Mouse (Mus musculus): ENCODE results near the gene Atat1. TPM values are rescaled to one million over a fixed set of nuclear protein-coding genes. Genes with fewer than 3 reads are reported as not detected.

Gene Atat1
- polyA plus RNA-seq, 1 experiment from 2014 or later: 124 TPM

MicroRNAs within 50 kb of the gene (microRNA counts, 519-probe panel; counts per million panel counts)
- microRNA mmu-miR-1894-3p (not detected), microRNA mmu-miR-1894-5p (not detected)

Small RNA genes within 50 kb of the gene (microRNA-seq; reads per million reads assigned to microRNA genes)
- 2.1 reads per million for gene Gm28033
- not detected for gene Mir1894

Other genes with a start within 250 kb of the Atat1 start
- gene Vars2, start 242.5 kb downstream of the Atat1 start, polyA plus RNA-seq (2016; fragmentation: Nextera tagmentation; extraction: Ambion mirVana): 19.3 and 20.6 TPM in 2 replicates
- 50.1 and 52.3 TPM in 2 replicates for gene Gtf2h4, start 236.3 kb downstream of the Atat1 start, polyA plus RNA-seq (2016; fragmentation: Nextera tagmentation; extraction: Ambion mirVana)
- 142 and 193 TPM in 2 replicates for gene Ddr1, start 205.5 kb downstream of the Atat1 start, polyA plus RNA-seq (2016; fragmentation: Nextera tagmentation; extraction: Ambion mirVana)
- 3.0 and 3.7 TPM in 2 replicates for gene Ier3, start 88.4 kb downstream of the Atat1 start, polyA plus RNA-seq (2016; fragmentation: Nextera tagmentation; extraction: Ambion mirVana)
- gene Flot1, start 86.8 kb downstream of the Atat1 start, polyA plus RNA-seq (2016; fragmentation: Nextera tagmentation; extraction: Ambion mirVana): 54.8 and 59.3 TPM in 2 replicates
- 1,574 and 1,617 TPM in 2 replicates for gene Tubb5, start 71.8 kb downstream of the Atat1 start, polyA plus RNA-seq (2016; fragmentation: Nextera tagmentation; extraction: Ambion mirVana)
- gene Mdc1, start 68.6 kb downstream of the Atat1 start, polyA plus RNA-seq (2016; fragmentation: Nextera tagmentation; extraction: Ambion mirVana): 21.1 and 21.7 TPM in 2 replicates
- 80.0 and 84.5 TPM in 2 replicates for gene Nrm, start 48.8 kb downstream of the Atat1 start, polyA plus RNA-seq (2016; fragmentation: Nextera tagmentation; extraction: Ambion mirVana)
- gene Ppp1r18, start 44.5 kb downstream of the Atat1 start, polyA plus RNA-seq (2016; fragmentation: Nextera tagmentation; extraction: Ambion mirVana): 21.8 and 27.6 TPM in 2 replicates
- 51.6 and 54.3 TPM in 2 replicates for gene Dhx16, start 30.3 kb downstream of the Atat1 start, polyA plus RNA-seq (2016; fragmentation: Nextera tagmentation; extraction: Ambion mirVana)
- gene 2310061I04Rik, start 12.6 kb downstream of the Atat1 start, polyA plus RNA-seq (2016; fragmentation: Nextera tagmentation; extraction: Ambion mirVana): 29.0 and 29.6 TPM in 2 replicates
- 72.2 and 92.6 TPM in 2 replicates for gene Mrps18b, start 6.3 kb upstream of the Atat1 start, polyA plus RNA-seq (2016; fragmentation: Nextera tagmentation; extraction: Ambion mirVana)
- gene Ppp1r10, start 6.4 kb upstream of the Atat1 start, polyA plus RNA-seq (2016; fragmentation: Nextera tagmentation; extraction: Ambion mirVana): 58.8 and 63.3 TPM in 2 replicates
- gene Abcf1, start 59.7 kb upstream of the Atat1 start, polyA plus RNA-seq (2016; fragmentation: Nextera tagmentation; extraction: Ambion mirVana): 117 and 121 TPM in 2 replicates
- gene Gnl1, start 69.8 kb upstream of the Atat1 start, polyA plus RNA-seq (2016; fragmentation: Nextera tagmentation; extraction: Ambion mirVana): 56.3 and 59.7 TPM in 2 replicates
- 45.3 and 50.1 TPM in 2 replicates for gene Prr3, start 70.2 kb upstream of the Atat1 start, polyA plus RNA-seq (2016; fragmentation: Nextera tagmentation; extraction: Ambion mirVana)
- 4.4 and 5.9 TPM in 2 replicates for gene H2-T24, start 110.5 kb upstream of the Atat1 start, polyA plus RNA-seq (2016; fragmentation: Nextera tagmentation; extraction: Ambion mirVana)
- 3.5 and 4.9 TPM in 2 replicates for gene H2-T23, start 122.8 kb upstream of the Atat1 start, polyA plus RNA-seq (2016; fragmentation: Nextera tagmentation; extraction: Ambion mirVana)
- gene H2-T22, start 132.7 kb upstream of the Atat1 start, polyA plus RNA-seq (2016; fragmentation: Nextera tagmentation; extraction: Ambion mirVana): 7.0 and 8.4 TPM in 2 replicates
- not detected in 2 replicates for gene Gm6034, start 132.9 kb upstream of the Atat1 start, polyA plus RNA-seq (2016; fragmentation: Nextera tagmentation; extraction: Ambion mirVana)
- not detected in 2 replicates for gene Gm11127, start 148.3 kb upstream of the Atat1 start, polyA plus RNA-seq (2016; fragmentation: Nextera tagmentation; extraction: Ambion mirVana)
- not detected in 2 replicates for gene Gm19684, start 211.6 kb upstream of the Atat1 start, polyA plus RNA-seq (2016; fragmentation: Nextera tagmentation; extraction: Ambion mirVana)
- gene Gm7030, start 219.3 kb upstream of the Atat1 start, polyA plus RNA-seq (2016; fragmentation: Nextera tagmentation; extraction: Ambion mirVana): not detected in 2 replicates